8 mouse cellular contexts compared by ENCODE assay signal in the genomic region with DNA sequence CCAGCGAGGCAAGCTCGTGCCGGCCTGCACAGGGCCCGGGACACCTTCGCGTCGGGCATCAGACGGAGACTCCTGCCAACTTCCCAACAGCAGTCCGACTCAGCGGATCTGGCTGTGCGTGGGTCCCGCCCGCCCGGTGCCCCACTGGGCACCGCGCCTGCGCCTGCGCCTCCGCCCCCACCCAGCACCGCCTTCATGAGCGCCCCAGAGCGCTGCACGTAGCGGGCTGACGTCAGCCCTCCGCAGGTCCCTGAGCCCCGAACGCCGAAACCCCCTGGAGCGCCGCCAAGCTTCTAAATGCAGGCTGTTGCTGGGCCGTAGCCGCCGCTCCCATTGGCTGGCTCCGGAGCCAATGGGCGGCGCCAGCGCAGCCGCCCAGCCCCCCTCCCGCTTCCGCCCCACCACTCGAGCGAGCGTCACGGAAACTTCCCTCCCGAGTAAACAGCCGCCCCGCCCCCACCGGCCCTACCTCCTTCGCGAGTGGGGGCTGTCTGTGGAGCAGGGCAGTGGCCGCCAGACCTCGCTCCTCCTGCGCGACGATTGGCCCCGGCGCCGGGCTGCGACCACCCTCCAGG. TPM values are rescaled to one million over a fixed set of nuclear protein-coding genes. Genes with fewer than 3 reads are reported as not detected.
A peak's percentile ranks its signal among the peaks of the same experiment; 100 is the strongest.
DNase-seq lines count a peak whose midpoint lies in the region; ATAC-seq lines count a peak whose summit lies in the region.

No protein-coding gene starts in this region.

- peak overlapping the region; percentile 99 for H3K27ac ChIP-seq in hindbrain, embryonic 15.5 days (replicated peaks)

- H3K36me3 ChIP-seq in hindbrain, embryonic 15.5 days = peaks cover 26% of the 10 kb centered on the region

- H3K4me2 ChIP-seq in hindbrain, embryonic 15.5 days = peak overlapping the region; percentile 66

- H3K4me3 ChIP-seq in hindbrain, embryonic 15.5 days = peak overlapping the region; percentile 81

- WGBS in hindbrain, embryonic 15.5 days = under 1% methylated on average over 47 of the region's 60 CpGs

- peaks cover 30% of the 10 kb centered on the region for H3K4me1 ChIP-seq in hindbrain, embryonic 15.5 days (replicated peaks)

- no peaks in the 10 kb centered on the region for H3K9me3 ChIP-seq in hindbrain, embryonic 15.5 days

- peak; percentile 95 for ATAC-seq in hindbrain, embryonic 15.5 days (ENCODE audit: low FRiP score, low read depth)

- DNase-seq in R1 (ENCODE audit: low read depth, low spot score) = peak; percentile 96
- DNase-seq in cerebellum, postnatal 25 days = peak; percentile 98 to 99
- DNase-seq in frontal cortex, postnatal 25 days (ENCODE audit: low spot score in 2 of 2) = peak; percentile 98 to 99
- DNase-seq in left cerebral cortex, adult 11 months (ENCODE audit: low spot score) = peak; percentile 95
- peak; percentile 100 for DNase-seq in lung, postnatal 4 days
- DNase-seq in retina, postnatal 7 days (ENCODE audit: low read depth, low spot score) = peak; percentile 100
- DNase-seq in urinary bladder, adult 2 months (ENCODE audit: low spot score) = peak; percentile 99

- H3K9ac ChIP-seq in hindbrain, embryonic 15.5 days = peak overlapping the region; percentile 80

- no peaks in the 10 kb centered on the region for H3K27me3 ChIP-seq in hindbrain, embryonic 15.5 days

RNA-seq across cellular contexts. Expression of gene Srsf12, which starts 38.8 kb away (rescaled TPM):
- polyA plus RNA-seq in hindbrain, embryonic 15.5 days (2015; fragmentation: Nextera tagmentation; extraction: Ambion mirVana) = 60.7 and 65.2 TPM in 2 replicates
- polyA plus RNA-seq in urinary bladder, adult 2 months (2012; rRNA removed) = 0.04 and 0.18 TPM in 2 replicates

RNA-seq across cellular contexts. Expression of gene Pnrc1, which starts 42.4 kb away (rescaled TPM):
- polyA plus RNA-seq in hindbrain, embryonic 15.5 days (2015; fragmentation: Nextera tagmentation; extraction: Ambion mirVana) = 56.7 and 57.7 TPM in 2 replicates
- 40.4 and 51.2 TPM in 2 replicates for polyA plus RNA-seq in urinary bladder, adult 2 months (2012; rRNA removed)

RNA-seq across cellular contexts. Expression of gene Pm20d2, which starts 58.0 kb away (rescaled TPM):
- polyA plus RNA-seq in hindbrain, embryonic 15.5 days (2015; fragmentation: Nextera tagmentation; extraction: Ambion mirVana) = 2.4 and 2.5 TPM in 2 replicates
- 2.1 and 2.2 TPM in 2 replicates for polyA plus RNA-seq in urinary bladder, adult 2 months (2012; rRNA removed)

Comparison
In these comparisons a context has a peak if more than half of its experiments do, and no peak if none do; other contexts are left out.
1. Peak in every context shown above with its lines: DNase-seq, ATAC-seq, H3K4me3 ChIP-seq and H3K27ac ChIP-seq.
2. RNA of gene Srsf12, which starts 38.8 kb away (polyA plus RNA-seq): 60.7 to 65.2 TPM in hindbrain, embryonic 15.5 days; 0.04 to 0.18 TPM in urinary bladder, adult 2 months; every median in the first group is over 10 times any median in the second.